Mouse (Mus musculus) thymus, adult 2 months (tissue): Measurements from ENCODE around the gene Kif2a. TPM values are rescaled to one million over a fixed set of nuclear protein-coding genes. Genes with fewer than 3 reads are reported as not detected.
"Not testable (repeated sequence)": the region's sequence is repeated elsewhere in the genome, so short reads cannot be mapped to it uniquely, and the experiment has no call there.

ENCODE experiments used
- DNase-seq: peaks from one replicate; pipeline ENCODE4 v3.0.0; 2021
- H3K27ac ChIP-seq: fragments of 200-500 bp; 2 replicates; pipeline ENCODE4 v1.5.1; 2012; ENCODE audit warnings: low read length, control low read depth; ENCODE audit not compliant: control insufficient read depth, insufficient read depth
- H3K27me3 ChIP-seq: fragments of 200-500 bp; 2 replicates; pipeline ENCODE4 v1.6.1; 2012; ENCODE audit warnings: mild to moderate bottlenecking, low read length, moderate library complexity, mixed read lengths; ENCODE audit not compliant: control insufficient read depth, insufficient read depth
- H3K36me3 ChIP-seq: fragments of 200-500 bp; 2 replicates; pipeline ENCODE4 v1.6.1; 2012; ENCODE audit warnings: mild to moderate bottlenecking, low read length, moderate library complexity; ENCODE audit not compliant: control insufficient read depth, insufficient read depth
- H3K4me1 ChIP-seq: fragments of 200-500 bp; replicated peaks from 2 replicates; pipeline ENCODE4 v1.6.1; 2012; ENCODE audit warnings: low read length; ENCODE audit not compliant: control insufficient read depth, insufficient read depth
- H3K4me3 ChIP-seq: fragments of 200-500 bp; 2 replicates; pipeline ENCODE4 v1.5.1; 2012; ENCODE audit warnings: mild to moderate bottlenecking, low read length, control low read depth, moderate library complexity; ENCODE audit not compliant: control insufficient read depth, insufficient read depth
- CTCF ChIP-seq: fragments of 200-500 bp; IDR thresholded peaks from 2 replicates; pipeline ENCODE4 v1.5.1; 2012; ENCODE audit warnings: mild to moderate bottlenecking, control low read depth, low read length, moderate library complexity, borderline replicate concordance; ENCODE audit not compliant: control insufficient read depth, poor library complexity, insufficient read depth; ENCODE audit errors: extremely low read depth
- POLR2A ChIP-seq: fragments of 200-500 bp; IDR thresholded peaks from 2 replicates; pipeline ENCODE4 v1.6.1; 2012; ENCODE audit warnings: mild to moderate bottlenecking, low read length, control low read depth, moderate library complexity; ENCODE audit not compliant: control insufficient read depth, poor library complexity, insufficient read depth; ENCODE audit errors: extremely low read depth
- WGBS: fragments of 180-500 bp; shearing (Covaris S2); methylation state at CpG from one replicate; pipeline ENCODE4 v1.1.7; 2018; 5-methylcytosine and 5-hydroxymethylcytosine counted together
- polyA plus RNA-seq: library from polyadenylated mRNA; depleted of rRNA; stranded (reverse); fragments of >200 nt; gene quantifications from 2 replicates; pipeline ENCODE4 v1.2.3, GENCODE M21; 2012

The Kif2a gene
- polyA plus RNA-seq, 1 experiment, result 3.7 TPM

DNA sequence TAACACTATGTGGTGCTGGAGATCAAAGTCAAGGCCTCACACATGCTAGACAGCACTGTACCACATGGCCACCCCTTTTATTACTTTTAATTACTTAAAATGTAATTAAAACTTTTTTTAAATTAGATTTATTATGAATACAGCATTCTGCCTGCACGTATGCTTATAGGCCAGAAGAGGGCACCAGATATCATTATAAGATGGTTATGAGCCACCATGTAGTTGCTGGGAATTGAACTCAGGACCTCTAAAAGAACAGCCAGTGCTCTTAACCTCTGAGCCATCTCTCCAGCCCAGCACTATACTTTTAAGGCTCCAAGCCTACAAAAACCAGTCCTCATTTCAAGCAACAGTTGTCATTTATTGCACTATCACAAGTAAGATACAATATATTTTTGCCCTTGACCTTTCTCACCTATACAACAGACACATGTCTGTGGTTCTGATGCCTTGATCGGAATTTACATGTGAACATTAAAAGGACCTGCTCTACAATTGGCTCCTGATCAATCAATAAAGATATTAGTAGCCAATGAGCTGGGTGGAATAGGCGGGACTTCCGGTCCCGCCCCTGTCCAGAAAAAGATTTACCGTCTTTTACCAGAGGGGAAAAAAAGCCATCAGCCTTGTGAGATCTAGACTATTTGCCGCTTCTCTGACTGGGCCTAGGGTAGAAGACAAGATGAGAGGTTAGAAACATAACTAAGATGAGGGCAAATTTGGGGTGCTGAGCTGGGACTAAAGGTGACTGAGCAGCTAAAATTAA, 80.5 kb downstream of the Kif2a start:
- Histone ChIP-seq H3K36me3 (no peaks in the 10 kb centered on the region), H3K4me1 (no peaks in the 10 kb centered on the region), H3K27me3 (no peaks in the 10 kb centered on the region), H3K27ac (no peak overlapping the region), H3K4me3 (no peak overlapping the region)
- WGBS, result 76% methylated on average over 7 of the region's 7 CpGs
- DNase-seq, result no peak
- no peak for TF ChIP-seq POLR2A
- TF ChIP-seq CTCF, result no peak

DNA sequence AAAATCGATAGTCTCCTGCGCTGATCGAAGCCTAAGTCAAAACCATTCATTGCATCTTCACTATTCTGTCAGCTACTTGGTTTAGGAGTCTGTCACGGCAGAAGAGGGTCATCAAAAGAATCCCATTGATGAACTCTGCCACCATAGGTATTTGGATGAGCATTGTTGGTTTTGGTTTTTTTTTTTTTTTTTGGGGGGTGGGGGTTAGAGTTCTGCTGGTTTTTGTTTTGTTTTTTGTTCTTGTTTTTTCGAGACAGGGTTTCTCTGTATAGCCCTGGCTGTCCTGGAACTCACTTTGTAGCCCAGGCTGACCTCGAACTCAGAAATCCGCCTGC, 84.8 kb downstream of the Kif2a start:
- H3K36me3 ChIP-seq, result no peaks in the 10 kb centered on the region
- peak overlapping the region; percentile 93 for H3K4me3 ChIP-seq
- WGBS, result 32% methylated on average over 7 of the region's 7 CpGs
- TF ChIP-seq CTCF (no peak), POLR2A (no peak)
- no peak for DNase-seq
- H3K4me1 ChIP-seq, result peaks cover 4% of the 10 kb centered on the region; the same call in 1 of the 2 replicates
- H3K27me3 ChIP-seq, result no peaks in the 10 kb centered on the region
- no peak overlapping the region for H3K27ac ChIP-seq

DNA sequence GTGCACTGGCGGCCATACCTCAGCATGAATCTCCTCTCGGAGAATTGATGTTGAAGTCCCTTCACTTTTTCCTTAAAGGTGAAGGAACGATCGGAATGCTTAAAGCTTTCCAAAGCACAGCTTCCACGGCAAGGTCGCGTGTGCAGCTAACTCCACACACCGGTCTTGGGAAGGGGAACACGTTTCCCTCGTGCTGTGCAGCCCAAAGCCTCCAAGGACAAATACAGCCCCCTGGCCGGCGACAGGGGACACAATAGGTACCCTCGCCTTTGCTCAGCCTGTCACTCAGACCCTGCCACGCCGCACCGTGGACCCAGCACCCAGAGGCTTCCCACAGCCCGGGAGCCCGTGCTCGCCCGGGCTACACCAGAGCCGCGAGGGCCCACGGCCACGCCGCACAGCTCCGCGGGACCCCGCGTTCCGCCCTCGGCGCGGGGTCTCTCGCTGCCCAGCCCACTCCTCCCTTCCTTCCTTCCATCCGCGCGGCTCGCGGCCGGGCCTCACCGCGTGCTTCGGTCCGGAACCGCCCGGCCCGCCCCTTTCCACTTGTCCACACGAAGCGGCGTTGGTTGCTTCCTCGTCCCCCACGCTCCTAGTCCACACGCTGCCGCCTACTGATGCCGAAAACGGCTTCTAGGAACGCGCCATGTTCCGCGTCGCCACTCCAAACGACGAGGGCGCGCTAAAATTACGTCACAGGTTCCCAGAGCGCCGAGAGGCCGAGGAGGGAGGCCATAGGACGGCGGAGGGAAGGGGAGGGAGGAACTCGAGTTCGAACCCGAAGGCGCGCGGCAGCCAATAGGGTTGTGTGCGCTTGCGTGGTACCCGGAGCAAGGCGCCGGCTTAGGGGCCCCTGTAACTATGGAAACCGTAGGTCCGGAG, 85.4 kb downstream of the Kif2a start, which contains the start of gene Ipo11:
Ipo11 (minus strand) TSS at position 703 of the 882 bp plus-strand sequence.
- TF ChIP-seq CTCF (peak; percentile 23; the same call in 1 of the 2 replicates), POLR2A (no peak)
- H3K4me1 ChIP-seq, result peaks cover 4% of the 10 kb centered on the region; the same call in 1 of the 2 replicates
- H3K27me3 ChIP-seq, result no peaks in the 10 kb centered on the region
- peak within 1 kb of the TSS; percentile 93 for H3K4me3 ChIP-seq
- H3K27ac ChIP-seq, result no peak within 1 kb of the TSS
- WGBS, result under 1% methylated on average over 84 of the region's 84 CpGs
- H3K36me3 ChIP-seq, result no peaks in the 10 kb centered on the region
- peak; percentile 87 for DNase-seq

DNA sequence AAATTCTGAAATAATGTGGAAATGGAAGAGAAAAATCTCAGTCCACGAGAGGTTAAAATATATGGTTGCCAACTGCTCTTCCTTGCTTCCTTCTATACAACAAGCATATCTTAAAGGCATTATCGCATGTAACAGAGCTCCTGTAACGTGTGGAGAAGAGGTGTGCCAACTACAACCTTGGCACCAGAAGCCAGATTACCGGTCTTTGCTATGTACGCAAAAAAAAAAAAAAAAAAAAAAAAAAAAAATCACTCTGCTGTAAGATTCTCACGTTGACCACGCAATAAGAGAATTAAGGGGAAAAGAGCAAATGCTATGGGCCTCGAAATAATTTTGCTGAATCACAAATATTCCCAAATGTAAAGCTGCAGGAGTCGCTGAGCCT, 86.1 kb downstream of the Kif2a start:
- no peak for DNase-seq
- WGBS, result 10% methylated on average over 9 of the region's 9 CpGs
- H3K27ac ChIP-seq, result no peak overlapping the region
- H3K4me3 ChIP-seq, result peak overlapping the region; percentile 93
- H3K4me1 ChIP-seq, result peaks cover 4% of the 10 kb centered on the region; the same call in 1 of the 2 replicates
- no peaks in the 10 kb centered on the region for H3K36me3 ChIP-seq
- TF ChIP-seq CTCF (no peak), POLR2A (no peak)
- no peaks in the 10 kb centered on the region for H3K27me3 ChIP-seq

DNA sequence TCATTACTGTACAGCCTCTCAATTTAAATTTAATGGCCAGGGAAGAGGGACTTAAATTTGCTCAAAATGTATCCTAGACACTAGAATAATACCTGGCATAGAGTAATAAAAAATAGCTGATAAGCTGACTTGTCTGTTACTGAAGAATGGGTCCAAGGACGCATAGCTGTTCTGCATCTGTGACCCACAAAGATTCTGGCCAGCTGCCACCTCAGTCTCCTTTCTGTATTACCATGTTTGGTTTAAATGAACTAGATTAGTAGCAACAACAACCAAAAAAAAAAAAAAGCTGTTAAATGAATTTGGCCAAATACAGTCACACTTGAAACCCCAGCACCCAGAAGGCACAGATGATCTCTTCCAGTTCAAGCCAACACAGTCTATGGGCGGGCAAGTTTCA, 92.7 kb downstream of the Kif2a start:
- WGBS, result 90% methylated on average over 2 of the region's 2 CpGs
- DNase-seq, result no peak
- no peak overlapping the region for H3K4me3 ChIP-seq
- no peak overlapping the region for H3K27ac ChIP-seq
- no peak for TF ChIP-seq POLR2A
- no peak for TF ChIP-seq CTCF
- H3K4me1 ChIP-seq, result no peaks in the 10 kb centered on the region
- H3K27me3 ChIP-seq, result no peaks in the 10 kb centered on the region
- H3K36me3 ChIP-seq, result no peaks in the 10 kb centered on the region

DNA sequence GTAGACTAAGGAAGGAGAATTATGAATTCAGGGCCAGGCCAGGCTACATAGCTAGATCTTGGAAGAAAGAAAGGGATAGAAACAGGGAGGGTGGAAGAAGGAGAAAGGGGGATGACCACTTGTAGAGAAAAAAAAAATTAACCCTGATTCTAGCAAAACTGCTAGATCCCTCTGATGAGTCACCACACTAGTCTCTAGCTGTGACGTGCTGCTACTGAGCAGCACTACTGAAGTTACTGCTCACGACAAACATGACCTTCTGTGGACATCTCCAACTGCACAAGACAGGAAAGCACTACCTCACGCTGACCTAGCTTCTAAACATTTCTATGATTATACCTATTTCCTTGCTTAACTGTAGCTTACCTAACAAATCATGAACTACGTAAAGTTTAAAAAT, 93.6 kb downstream of the Kif2a start:
- Histone ChIP-seq H3K27me3 (no peaks in the 10 kb centered on the region), H3K4me1 (no peaks in the 10 kb centered on the region), H3K4me3 (no peak overlapping the region), H3K36me3 (peaks cover 5% of the 10 kb centered on the region; the same call in 1 of the 2 replicates), H3K27ac (no peak overlapping the region)
- WGBS, result 96% methylated on average over 4 of the region's 4 CpGs
- DNase-seq, result no peak
- TF ChIP-seq POLR2A, result no peak
- TF ChIP-seq CTCF, result no peak

DNA sequence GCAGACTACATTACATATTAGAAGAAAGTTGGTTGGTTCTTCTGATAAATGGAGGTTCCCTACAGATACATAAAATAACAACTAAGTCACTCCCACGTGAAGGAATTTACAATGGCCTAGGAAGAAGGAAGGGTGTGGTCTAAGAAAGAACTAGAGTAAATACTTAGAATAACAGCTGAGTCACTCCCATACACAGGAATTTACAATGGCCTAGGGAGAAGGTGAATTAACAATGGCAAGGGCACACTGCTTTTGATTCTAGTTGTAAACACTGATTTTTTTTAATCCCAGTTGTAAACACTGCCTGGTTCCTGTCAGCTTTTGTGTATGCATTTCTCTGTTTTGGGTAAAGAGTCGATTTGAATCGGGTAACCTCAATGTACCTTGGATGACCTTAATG, 96.0 kb downstream of the Kif2a start:
- H3K36me3 ChIP-seq, H3K27me3 ChIP-seq, H3K4me1 ChIP-seq, H3K27ac ChIP-seq, H3K4me3 ChIP-seq, DNase-seq: not testable (repeated sequence)
- 97% methylated on average over 3 of the region's 3 CpGs for WGBS
